Mouse (Mus musculus): ENCODE results near the gene Rbms3.

The Rbms3 gene

GRCm38 (mm10) chr9:117629771-117630170 is at the start of gene Rbms3:
Rbms3 (minus strand) TSS chr9:117629913.
- DNase-seq, result no peak

GRCm38 (mm10) chr9:117673311-117673710 is 43.6 kb upstream of the Rbms3 start:
- DNase-seq, result no peak

GRCm38 (mm10) chr9:117654626-117655025 is 24.9 kb upstream of the Rbms3 start:
- DNase-seq, result no peak

GRCm38 (mm10) chr9:117653641-117654040 is 23.9 kb upstream of the Rbms3 start:
- no peak for DNase-seq

GRCm38 (mm10) chr9:117646131-117646530 is 16.4 kb upstream of the Rbms3 start:
- DNase-seq, result no peak

- DNase-seq, result no peak
Measured at GRCm38 (mm10) chr9:117641090-117641782, 11.5 kb upstream of the Rbms3 start.

- no peak for DNase-seq
Measured at GRCm38 (mm10) chr9:117638623-117639185, 9.0 kb upstream of the Rbms3 start.

- DNase-seq, result no peak
Measured at GRCm38 (mm10) chr9:117636492-117636891, 6.8 kb upstream of the Rbms3 start.

GRCm38 (mm10) chr9:117627173-117627572 is 2.5 kb downstream of the Rbms3 start:
- no peak for DNase-seq

GRCm38 (mm10) chr9:117600781-117601180 is 28.9 kb downstream of the Rbms3 start:
- no peak for DNase-seq

GRCm38 (mm10) chr9:117599341-117599740 is 30.4 kb downstream of the Rbms3 start:
- no peak for DNase-seq

- DNase-seq, result no peak
Measured at GRCm38 (mm10) chr9:117596162-117596561, 33.6 kb downstream of the Rbms3 start.

- DNase-seq, result no peak
Measured at GRCm38 (mm10) chr9:117585345-117585744, 44.4 kb downstream of the Rbms3 start.

GRCm38 (mm10) chr9:117583638-117584037 is 46.1 kb downstream of the Rbms3 start:
- peak; percentile 54 for DNase-seq

GRCm38 (mm10) chr9:117582591-117582990 is 47.1 kb downstream of the Rbms3 start:
- no peak for DNase-seq

- DNase-seq, result no peak
Measured at GRCm38 (mm10) chr9:117571186-117571855, 58.4 kb downstream of the Rbms3 start.

GRCm38 (mm10) chr9:117570240-117570821 is 59.4 kb downstream of the Rbms3 start:
- DNase-seq, result no peak

GRCm38 (mm10) chr9:117566293-117566692 is 63.4 kb downstream of the Rbms3 start:
- DNase-seq, result peak; percentile 37

GRCm38 (mm10) chr9:117558562-117558961 is 71.2 kb downstream of the Rbms3 start:
- DNase-seq, result no peak

GRCm38 (mm10) chr9:117554356-117554755 is 75.4 kb downstream of the Rbms3 start:
- DNase-seq, result peak; percentile 45

- no peak for DNase-seq
Measured at GRCm38 (mm10) chr9:117529281-117529680, 100.4 kb downstream of the Rbms3 start.

- DNase-seq, result no peak
Measured at GRCm38 (mm10) chr9:117508941-117509340, 120.8 kb downstream of the Rbms3 start.

GRCm38 (mm10) chr9:117491866-117492265 is 137.8 kb downstream of the Rbms3 start:
- no peak for DNase-seq

GRCm38 (mm10) chr9:117484396-117484795 is 145.3 kb downstream of the Rbms3 start:
- DNase-seq, result no peak
